Mouse (Mus musculus) liver, adult 2 months (tissue): Measurements from ENCODE around the gene Trim38. TPM values are rescaled to one million over a fixed set of nuclear protein-coding genes. Genes with fewer than 3 reads are reported as not detected.
"Not testable (repeated sequence)": the region's sequence is repeated elsewhere in the genome, so short reads cannot be mapped to it uniquely, and the experiment has no call there.

Source experiments
- DNase-seq: peaks from one replicate; pipeline ENCODE4 v3.0.0-alpha.2; 2011; ENCODE audit warnings: low read depth, low spot score; ENCODE audit errors: extremely low read depth
- H3K27ac ChIP-seq: fragments of 200-500 bp; replicated peaks from 2 replicates; pipeline ENCODE4 v1.5.1; 2012; ENCODE audit warnings: low read depth, mild to moderate bottlenecking, control low read depth, inconsistent platforms, low read length; ENCODE audit not compliant: insufficient read depth
- H3K27me3 ChIP-seq: fragments of 200-500 bp; 2 replicates; pipeline ENCODE4 v1.6.1; 2012; ENCODE audit warnings: mild to moderate bottlenecking, moderate library complexity, low read length, inconsistent platforms; ENCODE audit not compliant: control insufficient read depth, insufficient read depth
- H3K36me3 ChIP-seq: fragments of 200-500 bp; 2 replicates; pipeline ENCODE4 v1.6.1; 2012; ENCODE audit warnings: low read length, inconsistent platforms; ENCODE audit not compliant: control insufficient read depth, insufficient read depth
- H3K4me1 ChIP-seq: fragments of 200-500 bp; 2 replicates; pipeline ENCODE4 v1.6.1; 2011; ENCODE audit warnings: low read length; ENCODE audit not compliant: control insufficient read depth, insufficient read depth
- H3K4me3 ChIP-seq: fragments of 200-500 bp; 2 replicates; pipeline ENCODE4 v1.5.1; 2011; ENCODE audit warnings: low read depth, mild to moderate bottlenecking, control low read depth, low read length, moderate library complexity; ENCODE audit not compliant: insufficient read depth
- H3K79me2 ChIP-seq: fragments of 200-500 bp; 2 replicates; pipeline ENCODE4 v1.6.1; 2012; ENCODE audit warnings: inconsistent platforms, mild to moderate bottlenecking, low read length, moderate library complexity; ENCODE audit not compliant: control insufficient read depth, insufficient read depth
- H3K9ac ChIP-seq: fragments of 200-500 bp; 2 replicates; pipeline ENCODE4 v1.6.1; 2012; ENCODE audit warnings: low read depth, mild to moderate bottlenecking, control low read depth, inconsistent platforms, low read length
- CTCF ChIP-seq: fragments of 200-500 bp; IDR thresholded peaks from 2 replicates; pipeline ENCODE4 v1.5.1; 2011; ENCODE audit warnings: low read depth, low read length, control low read depth
- POLR2A ChIP-seq: fragments of 200-500 bp; IDR thresholded peaks from 2 replicates; pipeline ENCODE4 v1.6.1; 2011; ENCODE audit warnings: low read length, control low read depth; ENCODE audit not compliant: insufficient read depth; ENCODE audit errors: extremely low read depth
- WGBS: fragments of 180-500 bp; shearing (Covaris S2); methylation state at CpG from one replicate; pipeline ENCODE4 v1.1.7; 2018; 5-methylcytosine and 5-hydroxymethylcytosine counted together
- polyA plus RNA-seq: library from polyadenylated mRNA; depleted of rRNA; stranded (reverse); fragments of >200 nt; gene quantifications from 2 replicates; pipeline ENCODE4 v1.2.3, GENCODE M21; 2012
- total RNA-seq: library from RNA; depleted of rRNA; stranded (reverse); fragments of >200 nt; gene quantifications from 2 replicates; pipeline ENCODE4 v1.2.3, GENCODE M21; 2014

Gene Trim38
- total and polyA plus RNA-seq, 2 experiments: not detected

GRCm38 (mm10) chr13:23743215-23743614 is 26.5 kb upstream of the Trim38 start:
- Histone ChIP-seq H3K4me1 (peaks cover 14% of the 10 kb centered on the region; the same call in 1 of the 2 replicates), H3K27me3 (no peaks in the 10 kb centered on the region), H3K4me3 (no peak overlapping the region), H3K9ac (no peak overlapping the region), H3K36me3 (no peaks in the 10 kb centered on the region), H3K79me2 (no peaks in the 10 kb centered on the region), H3K27ac (no peak overlapping the region)
- TF ChIP-seq CTCF (no peak), POLR2A (no peak)
- DNase-seq: no peak
- WGBS: 89% methylated on average over 5 of the region's 5 CpGs

- DNase-seq: no peak
- no peak overlapping the region for H3K27ac ChIP-seq
- no peaks in the 10 kb centered on the region for H3K79me2 ChIP-seq
- TF ChIP-seq CTCF: no peak
- no peak for TF ChIP-seq POLR2A
- H3K27me3 ChIP-seq: no peaks in the 10 kb centered on the region
- peaks cover 14% of the 10 kb centered on the region; the same call in 1 of the 2 replicates for H3K4me1 ChIP-seq
- no peak overlapping the region for H3K9ac ChIP-seq
- 63% methylated on average over 4 of the region's 4 CpGs for WGBS
- no peak overlapping the region for H3K4me3 ChIP-seq
- no peaks in the 10 kb centered on the region for H3K36me3 ChIP-seq
Observed at GRCm38 (mm10) chr13:23743963-23744362, 25.8 kb upstream of the Trim38 start.

DNA sequence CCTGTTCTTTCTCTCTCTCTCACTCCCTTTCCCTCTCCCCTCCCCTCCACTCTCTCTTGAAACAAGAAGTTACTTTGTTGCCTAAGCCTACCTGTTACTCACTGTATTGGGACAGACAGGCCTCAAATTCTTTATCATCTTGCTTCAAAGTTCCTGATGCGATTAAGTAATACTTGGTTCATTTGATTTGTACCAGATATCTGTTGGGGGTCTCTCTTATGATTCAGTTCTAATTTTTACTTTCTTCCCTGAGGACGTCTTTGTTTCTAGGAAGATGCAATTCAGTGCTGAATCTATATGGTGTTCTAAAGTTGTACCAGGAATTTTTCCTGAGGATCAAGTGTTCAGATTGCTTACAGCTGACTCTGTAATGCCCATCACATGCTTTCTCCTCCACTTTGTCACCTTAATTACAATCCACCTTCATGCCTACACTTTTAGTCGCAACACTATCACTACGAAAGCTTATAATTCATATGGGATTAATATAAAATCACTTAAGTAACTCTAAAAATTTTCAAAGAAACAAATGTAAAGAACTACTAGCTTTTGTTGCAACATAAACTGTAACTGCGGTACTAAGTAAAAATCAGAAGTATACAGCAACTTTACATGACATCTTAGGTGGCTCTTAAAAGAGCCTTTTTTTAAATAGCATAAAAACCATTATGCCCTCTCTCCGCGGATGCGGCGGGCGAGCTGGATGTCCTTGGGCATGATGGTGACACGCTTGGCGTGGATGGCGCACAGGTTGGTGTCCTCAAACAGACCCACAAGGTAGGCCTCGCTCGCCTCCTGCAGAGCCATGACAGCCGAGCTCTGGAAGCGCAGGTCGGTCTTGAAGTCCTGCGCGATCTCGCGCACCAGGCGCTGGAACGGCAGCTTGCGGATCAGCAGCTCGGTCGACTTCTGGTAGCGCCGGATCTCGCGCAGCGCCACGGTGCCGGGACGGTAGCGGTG is 25.0 kb upstream of the Trim38 start:
- H3K79me2 ChIP-seq: no peaks in the 10 kb centered on the region
- whole genome bisulfite sequencing: 15% methylated on average over 16 of the region's 36 CpGs
- no peak for DNase-seq
- H3K36me3 ChIP-seq: no peaks in the 10 kb centered on the region
- no peak overlapping the region for H3K9ac ChIP-seq
- no peak for TF ChIP-seq POLR2A
- TF ChIP-seq CTCF: no peak
- H3K4me1 ChIP-seq: peaks cover 14% of the 10 kb centered on the region; the same call in 1 of the 2 replicates
- peak overlapping the region; percentile 16; the same call in 1 of the 2 replicates for H3K4me3 ChIP-seq
- no peaks in the 10 kb centered on the region for H3K27me3 ChIP-seq
- no peak overlapping the region for H3K27ac ChIP-seq

DNA sequence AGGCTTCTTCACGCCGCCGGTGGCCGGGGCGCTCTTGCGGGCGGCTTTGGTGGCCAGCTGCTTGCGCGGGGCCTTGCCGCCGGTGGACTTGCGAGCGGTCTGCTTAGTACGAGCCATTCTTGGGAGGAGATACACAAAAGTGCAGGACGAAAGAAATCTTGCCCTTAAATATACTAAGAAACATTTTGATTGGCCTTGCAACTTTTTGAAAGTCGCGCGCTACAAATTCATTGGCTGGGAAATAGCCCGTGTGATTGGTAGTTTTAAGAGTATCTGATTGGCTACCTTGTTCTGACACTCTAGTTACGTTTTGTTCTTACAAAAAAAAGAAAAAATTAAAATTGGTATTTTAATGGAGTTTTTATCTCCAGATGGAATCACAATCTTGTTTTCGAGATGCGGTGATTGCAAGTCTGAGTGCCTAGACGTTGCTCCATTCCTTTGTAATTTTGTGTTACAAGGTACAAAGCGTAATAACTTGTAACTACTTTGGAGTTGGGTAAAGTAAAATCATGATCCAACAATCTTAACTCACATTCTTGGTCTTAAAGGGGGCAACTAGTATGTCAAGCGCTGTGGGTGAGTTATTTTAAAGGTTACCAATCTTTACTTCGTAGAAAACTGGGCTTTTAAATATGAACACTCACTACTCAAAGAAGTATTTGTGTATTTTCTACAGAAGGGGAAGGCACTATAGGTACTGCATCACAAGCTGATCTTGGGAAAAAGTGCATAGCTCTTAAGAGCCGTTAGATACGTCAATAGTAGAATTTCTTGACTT is 24.1 kb upstream of the Trim38 start, which contains the start of gene Hist1h3c:
TSS of gene Hist1h3c (minus strand) at position 222 of the 781 bp plus-strand sequence.
- TF ChIP-seq CTCF: no peak
- TF ChIP-seq POLR2A: no peak
- Histone ChIP-seq H3K9ac (peak within 1 kb of the TSS; percentile 73), H3K79me2 (no peaks in the 10 kb centered on the region), H3K27ac (peak within 1 kb of the TSS; percentile 99), H3K27me3 (no peaks in the 10 kb centered on the region), H3K4me3 (peak within 1 kb of the TSS; percentile 66), H3K36me3 (no peaks in the 10 kb centered on the region), H3K4me1 (peaks cover 14% of the 10 kb centered on the region; the same call in 1 of the 2 replicates)
- under 1% methylated on average over 28 of the region's 28 CpGs for WGBS
- DNase-seq: peak; percentile 85

DNA sequence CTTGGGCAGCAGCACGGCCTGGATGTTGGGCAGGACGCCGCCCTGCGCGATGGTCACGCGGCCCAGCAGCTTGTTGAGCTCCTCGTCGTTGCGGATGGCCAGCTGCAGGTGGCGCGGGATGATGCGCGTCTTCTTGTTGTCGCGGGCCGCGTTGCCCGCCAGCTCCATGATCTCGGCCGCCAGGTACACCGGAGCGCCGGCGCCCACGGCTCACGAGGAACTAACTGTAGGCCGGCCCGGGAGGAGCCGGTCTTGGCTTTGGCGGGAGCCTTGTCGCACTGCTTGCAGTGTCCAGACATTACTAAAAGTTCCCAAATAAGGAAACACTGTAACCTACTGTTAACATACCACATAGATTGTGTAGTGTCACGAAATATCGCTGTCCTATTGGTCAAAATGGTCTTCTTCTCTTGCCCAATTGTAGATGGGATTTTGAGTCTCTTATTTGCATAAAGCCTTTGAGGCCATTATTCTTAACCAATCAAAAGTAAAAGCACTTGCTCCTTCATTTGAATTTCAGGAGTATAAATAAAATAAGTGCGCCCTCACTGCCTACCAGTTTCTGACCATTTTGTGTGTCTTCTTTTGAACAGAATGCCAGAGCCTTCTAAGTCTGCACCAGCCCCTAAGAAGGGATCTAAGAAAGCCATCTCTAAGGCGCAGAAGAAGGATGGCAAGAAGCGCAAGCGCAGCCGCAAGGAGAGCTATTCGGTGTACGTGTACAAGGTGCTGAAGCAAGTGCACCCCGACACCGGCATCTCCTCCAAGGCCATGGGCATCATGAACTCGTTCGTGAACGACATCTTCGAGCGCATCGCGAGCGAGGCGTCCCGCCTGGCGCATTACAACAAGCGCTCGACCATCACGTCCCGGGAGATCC is 23.3 kb upstream of the Trim38 start, which contains the start of gene Hist1h2bb:
TSS of gene Hist1h2bb (plus strand) at position 534 of the 880 bp plus-strand sequence.
- H3K9ac ChIP-seq: peak within 1 kb of the TSS; percentile 73
- WGBS: 1% methylated on average over 45 of the region's 58 CpGs
- H3K79me2 ChIP-seq, H3K27me3 ChIP-seq, H3K36me3 ChIP-seq: not testable (repeated sequence)
- H3K4me1 ChIP-seq: peaks cover 12% of the 10 kb centered on the region
- peak; percentile 99 for DNase-seq
- H3K4me3 ChIP-seq: peak within 1 kb of the TSS; percentile 66
- H3K27ac ChIP-seq: peak within 1 kb of the TSS; percentile 99
